Mouse (Mus musculus) thymus, adult 2 months (tissue): ENCODE data around the gene Parp4. TPM values are rescaled to one million over a fixed set of nuclear protein-coding genes. Genes with fewer than 3 reads are reported as not detected.

Source experiments
- DNase-seq: peaks from one replicate; pipeline ENCODE4 v3.0.0; 2021
- H3K27ac ChIP-seq: fragments of 200-500 bp; 2 replicates; pipeline ENCODE4 v1.5.1; 2012; ENCODE audit warnings: low read length, control low read depth; ENCODE audit not compliant: control insufficient read depth, insufficient read depth
- H3K27me3 ChIP-seq: fragments of 200-500 bp; 2 replicates; pipeline ENCODE4 v1.6.1; 2012; ENCODE audit warnings: mild to moderate bottlenecking, low read length, moderate library complexity, mixed read lengths; ENCODE audit not compliant: control insufficient read depth, insufficient read depth
- H3K36me3 ChIP-seq: fragments of 200-500 bp; 2 replicates; pipeline ENCODE4 v1.6.1; 2012; ENCODE audit warnings: mild to moderate bottlenecking, low read length, moderate library complexity; ENCODE audit not compliant: control insufficient read depth, insufficient read depth
- H3K4me1 ChIP-seq: fragments of 200-500 bp; replicated peaks from 2 replicates; pipeline ENCODE4 v1.6.1; 2012; ENCODE audit warnings: low read length; ENCODE audit not compliant: control insufficient read depth, insufficient read depth
- H3K4me3 ChIP-seq: fragments of 200-500 bp; 2 replicates; pipeline ENCODE4 v1.5.1; 2012; ENCODE audit warnings: mild to moderate bottlenecking, low read length, control low read depth, moderate library complexity; ENCODE audit not compliant: control insufficient read depth, insufficient read depth
- CTCF ChIP-seq: fragments of 200-500 bp; IDR thresholded peaks from 2 replicates; pipeline ENCODE4 v1.5.1; 2012; ENCODE audit warnings: mild to moderate bottlenecking, control low read depth, low read length, moderate library complexity, borderline replicate concordance; ENCODE audit not compliant: control insufficient read depth, poor library complexity, insufficient read depth; ENCODE audit errors: extremely low read depth
- POLR2A ChIP-seq: fragments of 200-500 bp; IDR thresholded peaks from 2 replicates; pipeline ENCODE4 v1.6.1; 2012; ENCODE audit warnings: mild to moderate bottlenecking, low read length, control low read depth, moderate library complexity; ENCODE audit not compliant: control insufficient read depth, poor library complexity, insufficient read depth; ENCODE audit errors: extremely low read depth
- WGBS: fragments of 180-500 bp; shearing (Covaris S2); methylation state at CpG from one replicate; pipeline ENCODE4 v1.1.7; 2018; 5-methylcytosine and 5-hydroxymethylcytosine counted together
- polyA plus RNA-seq: library from polyadenylated mRNA; depleted of rRNA; stranded (reverse); fragments of >200 nt; gene quantifications from 2 replicates; pipeline ENCODE4 v1.2.3, GENCODE M21; 2012

The Parp4 gene
- polyA plus RNA-seq, 1 experiment, result 11.3 TPM

GRCm38 (mm10) chr14:56626202-56626601 lies 50.8 kb downstream of the Parp4 start:
- 97% methylated on average over 4 of the region's 4 CpGs for WGBS
- DNase-seq, result no peak
- no peak overlapping the region for H3K4me3 ChIP-seq
- no peaks in the 10 kb centered on the region for H3K4me1 ChIP-seq
- peaks cover 3% of the 10 kb centered on the region; the same call in 1 of the 2 replicates for H3K36me3 ChIP-seq
- TF ChIP-seq CTCF (no peak), POLR2A (no peak)
- no peaks in the 10 kb centered on the region for H3K27me3 ChIP-seq
- H3K27ac ChIP-seq, result no peak overlapping the region

DNA sequence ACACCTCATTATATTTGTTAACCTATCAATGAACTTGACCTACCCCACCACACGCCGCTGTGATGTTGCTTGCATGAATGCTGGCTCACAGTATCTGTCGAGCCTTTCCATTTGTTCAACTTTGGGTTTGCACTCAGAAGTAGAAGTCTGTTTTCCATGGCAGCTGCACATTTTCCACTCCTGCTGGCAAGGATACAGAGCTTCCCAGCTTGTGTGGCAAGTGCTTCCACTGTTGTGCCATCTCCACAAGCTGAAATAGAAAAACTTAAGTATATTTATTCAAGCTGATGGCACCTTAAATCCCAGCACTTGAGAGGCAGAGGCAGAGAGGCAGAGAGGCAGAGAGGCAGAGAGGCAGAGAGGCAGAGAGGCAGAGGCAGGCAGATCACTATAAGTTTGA lies 52.9 kb downstream of the Parp4 start:
- no peaks in the 10 kb centered on the region for H3K27me3 ChIP-seq
- no peaks in the 10 kb centered on the region for H3K4me1 ChIP-seq
- no peak overlapping the region for H3K4me3 ChIP-seq
- TF ChIP-seq CTCF, result no peak
- no peak for TF ChIP-seq POLR2A
- no peak for DNase-seq
- peaks cover 4% of the 10 kb centered on the region for H3K36me3 ChIP-seq
- no peak overlapping the region for H3K27ac ChIP-seq
- 100% methylated on average over 3 of the region's 3 CpGs for WGBS

GRCm38 (mm10) chr14:56631109-56631508 lies 55.7 kb downstream of the Parp4 start:
- Histone ChIP-seq H3K4me1 (no peaks in the 10 kb centered on the region), H3K36me3 (peaks cover 20% of the 10 kb centered on the region), H3K4me3 (no peak overlapping the region), H3K27ac (no peak overlapping the region), H3K27me3 (no peaks in the 10 kb centered on the region)
- no peak for TF ChIP-seq CTCF
- TF ChIP-seq POLR2A, result no peak
- DNase-seq, result no peak
- 99% methylated on average over 2 of the region's 2 CpGs for WGBS

- peaks cover 4% of the 10 kb centered on the region; the same call in 1 of the 2 replicates for H3K36me3 ChIP-seq
- TF ChIP-seq POLR2A (no peak), CTCF (no peak)
- H3K27me3 ChIP-seq, result no peaks in the 10 kb centered on the region
These were observed 71.8 kb downstream of the Parp4 start for GRCm38 (mm10) chr14:56647206-56647605.

DNA sequence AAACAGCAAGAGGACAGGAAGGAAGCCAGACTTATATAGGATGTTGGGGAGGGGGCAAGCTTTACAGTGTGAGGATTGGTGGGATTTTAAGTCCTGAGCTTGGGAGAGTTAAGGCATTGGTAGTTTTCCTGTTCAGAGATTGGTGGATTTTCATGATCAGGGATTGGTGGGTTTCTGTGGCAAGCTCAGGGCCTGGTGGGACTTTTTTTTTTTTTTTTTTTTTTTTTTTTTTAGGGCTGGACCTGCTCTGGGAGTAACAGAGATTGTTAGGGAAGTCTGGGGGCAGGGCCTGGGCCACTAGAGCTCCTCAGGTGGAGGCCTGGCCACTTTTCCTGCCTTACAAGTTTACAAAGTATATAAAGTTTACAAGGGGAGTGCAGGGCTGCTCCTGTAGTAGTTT lies 74.0 kb downstream of the Parp4 start:
- TF ChIP-seq CTCF, result no peak
- no peak for TF ChIP-seq POLR2A
- no peaks in the 10 kb centered on the region for H3K27me3 ChIP-seq

More at GRCm38 (mm10) chr14:56647206-56647605, 71.8 kb downstream of the Parp4 start:
- H3K27ac ChIP-seq, result no peak overlapping the region
- WGBS, result 85% methylated on average over 7 of the region's 7 CpGs
- no peak overlapping the region for H3K4me3 ChIP-seq
- DNase-seq, result no peak
- no peaks in the 10 kb centered on the region for H3K4me1 ChIP-seq

DNA sequence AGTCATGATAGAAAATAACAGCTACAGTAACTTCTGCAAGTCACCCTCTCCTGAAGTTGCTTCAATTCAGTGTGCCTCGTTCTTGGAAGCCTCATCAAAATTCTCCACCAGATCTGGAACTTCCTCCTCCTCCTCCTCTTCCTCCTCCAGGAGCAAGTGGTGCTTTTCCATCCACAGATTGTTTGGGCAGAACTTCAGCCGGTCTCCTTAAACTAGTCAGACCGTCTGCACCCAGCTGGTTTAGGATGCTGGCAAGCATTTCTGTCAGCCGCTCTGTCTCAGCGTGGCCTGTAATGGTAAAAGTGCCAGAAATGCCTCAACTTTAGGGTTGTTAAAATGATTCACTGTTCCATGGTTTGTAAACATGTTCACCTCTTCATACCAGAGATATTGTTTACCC lies 90.2 kb downstream of the Parp4 start:
- Histone ChIP-seq H3K4me3 (no peak overlapping the region), H3K4me1 (0 out of 2 replicates have a peak, but pooled peaks cover 4% of the 10 kb centered on the region), H3K27me3 (no peaks in the 10 kb centered on the region), H3K36me3 (no peaks in the 10 kb centered on the region), H3K27ac (no peak overlapping the region)
- TF ChIP-seq POLR2A, result no peak
- TF ChIP-seq CTCF, result no peak
- DNase-seq, result no peak
- 85% methylated on average over 5 of the region's 5 CpGs for WGBS

More for the DNA sequence above, 74.0 kb downstream of the Parp4 start:
- peaks cover 4% of the 10 kb centered on the region for H3K36me3 ChIP-seq
- no peak overlapping the region for H3K4me3 ChIP-seq
- H3K4me1 ChIP-seq, result no peaks in the 10 kb centered on the region
- no peak overlapping the region for H3K27ac ChIP-seq
- DNase-seq, result no peak

- Histone ChIP-seq H3K4me3 (no peak overlapping the region), H3K27ac (no peak overlapping the region), H3K4me1 (0 out of 2 replicates have a peak, but pooled peaks cover 4% of the 10 kb centered on the region), H3K27me3 (no peaks in the 10 kb centered on the region), H3K36me3 (no peaks in the 10 kb centered on the region)
- DNase-seq, result no peak
- 94% methylated on average over 3 of the region's 3 CpGs for WGBS
- TF ChIP-seq CTCF (no peak), POLR2A (no peak)
These were observed 91.5 kb downstream of the Parp4 start for GRCm38 (mm10) chr14:56666909-56667308.
